In genomic region chr12:67348551-67348950, GRCm38 (mm10) we compare ENCODE assay signal across 25 mouse cellular contexts.
"Had no signal": no experiment of that assay in that cellular context is flagged by ENCODE, and none has a peak within 500 bp of the region (broad histone marks: within the 10 kb centered on the region; RNA-seq: fewer than 3 reads in every experiment).

No protein-coding gene starts in this region.

- H3K4me3 ChIP-seq: gastrocnemius, adult 2 months; heart, embryonic 10.5 days; heart, embryonic 12.5 days; hindbrain, embryonic 10.5 days; hindbrain, embryonic 12.5 days; intestine, embryonic 15.5 days; layer of hippocampus, adult 2 months; left cerebral cortex, adult 2 months; limb, embryonic 10.5 days; limb, embryonic 12.5 days had no signal

- DNase-seq: gastrocnemius, adult 2 months; gastrocnemius, postnatal 10 days; gastrocnemius, postnatal 25 days; heart, adult 18-20 months; heart, postnatal 10 days; heart, postnatal 4 days; kidney, adult 18-20 months; kidney, adult 8-10 months; kidney, postnatal 10 days; kidney, postnatal 25 days; kidney, postnatal 4 days; liver had no signal

- H3K9ac ChIP-seq: heart, embryonic 12.5 days; hindbrain, embryonic 12.5 days; hindbrain, embryonic 14.5 days; intestine, embryonic 15.5 days; limb, embryonic 12.5 days had no signal

- H3K27ac ChIP-seq: gastrocnemius, adult 2 months; heart, embryonic 10.5 days; hindbrain, embryonic 10.5 days; hindbrain, embryonic 12.5 days; hindbrain, embryonic 14.5 days; intestine, embryonic 15.5 days; layer of hippocampus, adult 2 months; left cerebral cortex, adult 2 months; limb, embryonic 10.5 days; limb, embryonic 12.5 days had no signal

- H3K9me3 ChIP-seq: heart, embryonic 10.5 days; heart, embryonic 12.5 days; hindbrain, embryonic 10.5 days; hindbrain, embryonic 12.5 days; intestine, embryonic 15.5 days; limb, embryonic 10.5 days; limb, embryonic 12.5 days had no signal

- H3K4me1 ChIP-seq: heart, embryonic 10.5 days; heart, embryonic 12.5 days; hindbrain, embryonic 10.5 days; hindbrain, embryonic 12.5 days; intestine, embryonic 15.5 days; limb, embryonic 10.5 days; limb, embryonic 12.5 days had no signal

- H3K36me3 ChIP-seq: heart, embryonic 10.5 days; heart, embryonic 12.5 days; hindbrain, embryonic 10.5 days; hindbrain, embryonic 12.5 days; intestine, embryonic 15.5 days; limb, embryonic 10.5 days; limb, embryonic 12.5 days had no signal

- H3K4me2 ChIP-seq: heart, embryonic 12.5 days; hindbrain, embryonic 12.5 days; hindbrain, embryonic 14.5 days; intestine, embryonic 15.5 days; limb, embryonic 12.5 days had no signal

- ATAC-seq: hindbrain, embryonic 16.5 days; inflammation-experienced regulatory T-cells, adult 6 months; intestine, embryonic 15.5 days; intestine, postnatal 0 days had no signal

- H3K27me3 ChIP-seq: heart, embryonic 12.5 days; hindbrain, embryonic 12.5 days; intestine, embryonic 15.5 days; limb, embryonic 12.5 days had no signal
